Mouse (Mus musculus) thymus, postnatal 36 days (tissue): ENCODE results near the gene Aaas.

Experiments used
- DNase-seq, 2 experiments: peaks; one replicate each; pipeline ENCODE4 v3.0.0; 2022; ENCODE audit warnings: mixed read lengths in 2 of 2

Aaas gene

GRCm38 (mm10) chr15:102296368-102297006, 54.1 kb downstream of the Aaas start:
- no peak for DNase-seq

GRCm38 (mm10) chr15:102295633-102296367, 54.8 kb downstream of the Aaas start, which contains the start of gene Espl1:
Gene Espl1 (plus strand): TSS chr15:102296266.
- DNase-seq = peak; percentile 94 to 95
